Mouse (Mus musculus): ENCODE data around the gene Zbtb24. TPM values are rescaled to one million over a fixed set of nuclear protein-coding genes. Genes with fewer than 3 reads are reported as not detected.

The Zbtb24 gene
- total and polyA plus RNA-seq, 2 experiments from 2014 or later = 7.7 to 11.6 TPM

DNA sequence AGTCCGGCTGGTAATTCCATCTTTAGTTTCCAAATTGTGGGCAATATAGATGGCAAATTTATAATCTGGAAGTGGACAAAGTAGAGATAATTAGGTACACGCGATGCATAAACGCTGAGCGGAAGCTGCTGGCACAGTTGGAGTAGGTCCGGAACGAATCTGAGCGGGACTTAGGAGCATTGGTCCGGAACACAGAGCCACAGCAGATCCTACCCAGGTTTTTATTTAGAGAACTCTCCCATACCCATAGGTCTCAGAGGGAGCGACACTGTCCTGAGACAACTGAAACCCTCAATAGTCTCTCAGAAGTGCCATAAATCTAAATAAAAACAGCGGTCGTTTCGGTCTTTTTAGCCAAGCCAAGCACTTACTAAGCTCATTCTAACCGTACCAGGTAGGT is 499 bp upstream of the Zbtb24 start:
- peak overlapping the region; percentile 85 for H3K4me2 ChIP-seq (ENCODE audit: low read depth, low read length)
- H3K9me3 ChIP-seq (replicated peaks; ENCODE audit: control insufficient read depth, low read length) = no peaks in the 10 kb centered on the region
- DNase-seq (ENCODE audit: low spot score) (peak; percentile 18), ATAC-seq (ENCODE audit: insufficient read depth, low read depth) (peak; percentile 36; the same call in 1 of the 2 replicates)
- WGBS = 15% methylated on average over 14 of the region's 14 CpGs
- H3K4me1 ChIP-seq (ENCODE audit: control insufficient read depth, insufficient read depth) = peaks cover 3% of the 10 kb centered on the region; the same call in 1 of the 2 replicates
- peak overlapping the region; percentile 85 for H3K4me3 ChIP-seq (ENCODE audit: low read depth, low read length)
- TF ChIP-seq CTCF (IDR thresholded peaks at IDR 0.05; ENCODE audit: low read depth) (no peak), EP300 (IDR thresholded peaks at IDR 0.05; ENCODE audit: low read depth) (no peak)
- H3K36me3 ChIP-seq (replicated peaks; ENCODE audit: control insufficient read depth, insufficient read depth, low read length) = 0 out of 2 replicates have a peak, but pooled peaks cover 4% of the 10 kb centered on the region
- H3K27ac ChIP-seq (ENCODE audit: low read depth) = peak overlapping the region; percentile 82
- no peaks in the 10 kb centered on the region for H3K27me3 ChIP-seq (ENCODE audit: control insufficient read depth, insufficient read depth, low read length)
- H3K9ac ChIP-seq (replicated peaks; ENCODE audit: low read depth, low read length) = peak overlapping the region; percentile 85

DNA sequence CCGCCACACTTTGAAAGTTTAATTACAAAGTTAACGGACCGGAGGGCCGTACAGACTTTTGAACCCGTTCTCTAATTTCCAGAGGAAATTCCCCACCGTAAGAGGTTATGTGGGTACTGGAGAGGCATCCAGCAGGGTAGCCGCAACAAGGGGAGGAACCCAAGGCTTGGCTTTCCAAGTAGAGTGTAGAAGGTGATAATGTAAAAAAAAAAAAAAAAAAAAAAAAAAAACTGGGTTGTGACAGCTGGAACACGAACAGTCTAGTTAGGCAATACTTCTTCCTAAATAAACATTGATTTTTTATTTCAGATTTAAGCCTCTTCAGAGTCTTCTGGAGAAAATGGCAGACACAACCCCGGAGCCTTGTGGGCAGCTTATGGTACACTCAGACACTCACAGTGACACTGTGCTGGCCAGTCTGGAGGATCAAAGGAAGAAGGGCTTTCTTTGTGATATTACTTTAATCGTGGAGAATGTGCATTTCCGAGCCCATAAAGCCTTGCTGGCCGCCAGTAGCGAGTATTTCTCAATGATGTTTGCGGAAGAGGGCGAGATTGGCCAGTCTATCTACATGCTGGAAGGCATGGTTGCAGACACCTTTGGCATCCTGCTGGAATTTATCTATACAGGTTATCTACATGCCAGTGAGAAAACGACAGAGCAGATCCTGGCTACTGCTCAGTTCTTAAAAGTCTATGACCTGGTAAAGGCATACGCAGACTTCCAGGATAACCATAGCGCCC is 768 bp downstream of the Zbtb24 start:
- peak overlapping the region; percentile 82 for H3K27ac ChIP-seq (ENCODE audit: low read depth)
- WGBS = 50% methylated on average over 18 of the region's 18 CpGs
- H3K4me1 ChIP-seq (ENCODE audit: control insufficient read depth, insufficient read depth) = peaks cover 3% of the 10 kb centered on the region; the same call in 1 of the 2 replicates
- H3K9ac ChIP-seq (replicated peaks; ENCODE audit: low read depth, low read length) = peak overlapping the region; percentile 85
- no peak for ATAC-seq (ENCODE audit: insufficient read depth, low read depth)
- H3K4me3 ChIP-seq (ENCODE audit: low read depth, low read length) = peak overlapping the region; percentile 85
- no peak for TF ChIP-seq EP300 (IDR thresholded peaks at IDR 0.05; ENCODE audit: low read depth)
- H3K27me3 ChIP-seq (ENCODE audit: control insufficient read depth, insufficient read depth, low read length) = no peaks in the 10 kb centered on the region
- peak overlapping the region; percentile 85 for H3K4me2 ChIP-seq (ENCODE audit: low read depth, low read length)
- H3K9me3 ChIP-seq (replicated peaks; ENCODE audit: control insufficient read depth, low read length) = no peaks in the 10 kb centered on the region
- no peak for DNase-seq (ENCODE audit: low spot score)
- H3K36me3 ChIP-seq (replicated peaks; ENCODE audit: control insufficient read depth, insufficient read depth, low read length) = peaks cover 13% of the 10 kb centered on the region

DNA sequence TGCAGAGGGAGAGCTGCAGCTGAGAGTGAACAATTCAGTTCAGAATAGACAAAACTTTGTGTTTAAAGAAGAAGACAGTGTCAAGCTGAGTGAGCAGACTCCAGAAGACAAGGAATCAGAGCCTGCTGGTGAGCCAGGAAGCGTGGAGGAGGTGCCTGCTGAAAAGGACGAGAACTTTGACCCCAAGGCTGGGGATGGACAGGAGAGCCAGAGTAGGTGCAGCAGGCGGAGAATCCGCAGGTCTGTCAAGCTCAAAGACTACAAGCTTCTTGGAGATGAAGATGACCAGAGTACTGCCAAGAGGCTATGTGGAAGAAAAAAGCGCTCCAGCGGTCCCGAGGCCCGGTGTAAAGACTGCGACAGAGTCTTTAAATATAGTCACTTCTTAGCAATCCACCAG is 1.5 kb downstream of the Zbtb24 start:
- H3K4me2 ChIP-seq (ENCODE audit: low read depth, low read length) = no peak overlapping the region
- no peak overlapping the region for H3K4me3 ChIP-seq (ENCODE audit: low read depth, low read length)
- 88% methylated on average over 9 of the region's 9 CpGs for WGBS
- H3K27ac ChIP-seq (ENCODE audit: low read depth) = no peak overlapping the region
- peaks cover 6% of the 10 kb centered on the region; the same call in 1 of the 2 replicates for H3K4me1 ChIP-seq (ENCODE audit: control insufficient read depth, insufficient read depth)
- DNase-seq (ENCODE audit: low spot score) = no peak
- H3K36me3 ChIP-seq (replicated peaks; ENCODE audit: control insufficient read depth, insufficient read depth, low read length) = peaks cover 17% of the 10 kb centered on the region
- H3K9ac ChIP-seq (replicated peaks; ENCODE audit: low read depth, low read length) = no peak overlapping the region
- no peaks in the 10 kb centered on the region for H3K9me3 ChIP-seq (replicated peaks; ENCODE audit: control insufficient read depth, low read length)
- H3K27me3 ChIP-seq (ENCODE audit: control insufficient read depth, insufficient read depth, low read length) = no peaks in the 10 kb centered on the region
- ATAC-seq (ENCODE audit: insufficient read depth, low read depth) = no peak
- TF ChIP-seq CTCF (IDR thresholded peaks at IDR 0.05; ENCODE audit: low read depth) = no peak
- no peak for TF ChIP-seq EP300 (IDR thresholded peaks at IDR 0.05; ENCODE audit: low read depth)

DNA sequence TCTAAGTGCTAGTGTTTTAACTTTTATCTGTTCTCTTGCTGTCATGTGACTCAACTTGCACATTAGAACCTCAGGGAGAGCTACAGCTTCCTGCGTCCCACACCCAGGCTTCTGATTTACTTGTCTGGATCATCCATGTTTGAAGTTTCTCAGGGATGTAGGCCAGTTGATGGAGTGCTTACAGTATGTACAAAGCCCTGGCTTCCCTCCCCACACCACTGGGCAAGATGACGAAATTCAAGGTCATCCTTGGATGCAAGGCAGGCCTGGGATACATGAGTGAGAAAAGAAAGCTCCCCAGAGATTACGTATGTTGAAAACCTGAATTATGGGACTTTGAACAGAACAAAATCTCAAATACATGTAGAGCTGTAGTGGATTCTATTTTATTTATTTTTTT is 2.6 kb downstream of the Zbtb24 start:
- Histone ChIP-seq H3K4me2 (ENCODE audit: low read depth, low read length) (no peak overlapping the region), H3K9me3 (replicated peaks; ENCODE audit: control insufficient read depth, low read length) (no peaks in the 10 kb centered on the region), H3K36me3 (replicated peaks; ENCODE audit: control insufficient read depth, insufficient read depth, low read length) (peaks cover 17% of the 10 kb centered on the region), H3K4me1 (ENCODE audit: control insufficient read depth, insufficient read depth) (peaks cover 8% of the 10 kb centered on the region; the same call in 1 of the 2 replicates), H3K9ac (replicated peaks; ENCODE audit: low read depth, low read length) (no peak overlapping the region), H3K27me3 (ENCODE audit: control insufficient read depth, insufficient read depth, low read length) (no peaks in the 10 kb centered on the region), H3K27ac (ENCODE audit: low read depth) (no peak overlapping the region), H3K4me3 (ENCODE audit: low read depth, low read length) (no peak overlapping the region)
- ATAC-seq (ENCODE audit: insufficient read depth, low read depth) (no peak), DNase-seq (ENCODE audit: low spot score) (no peak)
- WGBS = 88% methylated on average over 3 of the region's 3 CpGs
- no peak for TF ChIP-seq EP300 (IDR thresholded peaks at IDR 0.05; ENCODE audit: low read depth)
- no peak for TF ChIP-seq CTCF (IDR thresholded peaks at IDR 0.05; ENCODE audit: low read depth)

DNA sequence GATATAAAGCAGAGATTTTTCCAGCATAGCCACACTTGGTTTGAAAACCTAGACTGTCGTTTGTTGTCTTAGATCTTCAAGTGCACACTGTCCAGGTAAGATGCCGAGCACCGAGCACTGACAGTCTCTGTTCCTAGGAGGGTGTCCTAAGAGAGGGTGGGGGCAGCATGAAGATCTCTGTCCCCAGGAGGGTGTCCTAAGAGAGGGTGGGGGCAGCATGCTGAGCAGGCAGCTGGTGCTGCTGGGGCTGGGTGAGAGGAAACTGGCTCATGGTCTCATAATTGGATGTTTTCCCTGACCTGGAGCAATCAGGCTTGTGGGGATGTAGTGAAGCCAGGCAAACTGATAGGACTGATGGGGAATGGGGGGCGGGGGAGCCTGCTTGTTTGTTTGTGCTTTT is 9.8 kb downstream of the Zbtb24 start:
- ATAC-seq (ENCODE audit: insufficient read depth, low read depth) = no peak
- no peak overlapping the region for H3K9ac ChIP-seq (replicated peaks; ENCODE audit: low read depth, low read length)
- peaks cover 42% of the 10 kb centered on the region for H3K36me3 ChIP-seq (replicated peaks; ENCODE audit: control insufficient read depth, insufficient read depth, low read length)
- WGBS = 67% methylated on average over 4 of the region's 4 CpGs
- H3K4me3 ChIP-seq (ENCODE audit: low read depth, low read length) = no peak overlapping the region
- no peaks in the 10 kb centered on the region for H3K27me3 ChIP-seq (ENCODE audit: control insufficient read depth, insufficient read depth, low read length)
- DNase-seq (ENCODE audit: low spot score) = no peak
- peaks cover 6% of the 10 kb centered on the region; the same call in 1 of the 2 replicates for H3K4me1 ChIP-seq (ENCODE audit: control insufficient read depth, insufficient read depth)
- no peak overlapping the region for H3K27ac ChIP-seq (ENCODE audit: low read depth)
- no peak overlapping the region for H3K4me2 ChIP-seq (ENCODE audit: low read depth, low read length)
- H3K9me3 ChIP-seq (replicated peaks; ENCODE audit: control insufficient read depth, low read length) = no peaks in the 10 kb centered on the region
- TF ChIP-seq EP300 (IDR thresholded peaks at IDR 0.05; ENCODE audit: low read depth) (no peak), CTCF (IDR thresholded peaks at IDR 0.05; ENCODE audit: low read depth) (no peak)

Measured in heart, postnatal 0 days (tissue).